Comparison of ENCODE assay signal across 24 mouse cellular contexts in genomic region chr8:93369481-93369880, GRCm38 (mm10). TPM values are rescaled to one million over a fixed set of nuclear protein-coding genes. Genes with fewer than 3 reads are reported as not detected.
DNase-seq lines count a peak whose midpoint lies in the region; ATAC-seq and TF ChIP-seq lines count a peak whose summit lies in the region.
"Had no signal": no experiment of that assay in that cellular context is flagged by ENCODE, and none has a peak within 500 bp of the region (broad histone marks: within the 10 kb centered on the region; RNA-seq: fewer than 3 reads in every experiment).

No protein-coding gene starts in this region.

- in situ Hi-C loops in Patski (cut with MboI; ENCODE audit: low pct_unique_long_range_greater_than_20kb) = no loop called here

- peak; percentile 30 for DNase-seq in kidney, adult 11 months
- DNase-seq in kidney, postnatal 4 days = no peak
- DNase-seq in kidney, postnatal 14 days = peak; percentile 8
- peak; percentile 10 for DNase-seq in Patski (ENCODE audit: low read depth, low spot score)
- peak; percentile 43 for DNase-seq in brain, embryonic 14.5 days (ENCODE audit: low read depth)
- no peak for DNase-seq in hindbrain, embryonic 14.5 days (ENCODE audit: low spot score)
- no peak for DNase-seq in spleen, adult 18-20 months
- DNase-seq: adrenal gland, postnatal 14 days; cerebellum, adult 18-20 months; cerebellum, adult 9-11 months; cerebellum, postnatal 36 days; forebrain, postnatal 0 days; gastrocnemius, postnatal 14 days; heart, adult 2 months; heart, postnatal 14 days had no signal

- H3K9ac ChIP-seq in kidney, embryonic 14.5 days (ENCODE audit: low read depth, low read length) = no peak overlapping the region
- H3K9ac ChIP-seq in hindbrain, embryonic 14.5 days = no peak overlapping the region
- H3K9ac ChIP-seq: embryonic facial prominence, embryonic 15.5 days; forebrain, postnatal 0 days; heart, embryonic 15.5 days; hindbrain, embryonic 13.5 days had no signal

- POLR2A ChIA-PET in Patski (lab: Charles Lee) = no interaction called here

- 20% methylated on average over 2 of the region's 2 CpGs for WGBS in kidney, embryonic 14.5 days
- 38% methylated on average over 2 of the region's 2 CpGs for WGBS in hindbrain, embryonic 14.5 days

- ATAC-seq in kidney, embryonic 14.5 days (ENCODE audit: low FRiP score, low TSS enrichment) = no peak
- no peak for ATAC-seq in Patski
- ATAC-seq in hindbrain, embryonic 14.5 days (ENCODE audit: low FRiP score) = no peak
- ATAC-seq: activated CD4-positive, CD25-positive, alpha-beta regulatory T cell, adult 4 months; forebrain, postnatal 0 days had no signal

- no peaks in the 10 kb centered on the region for H3K36me3 ChIP-seq in kidney, embryonic 14.5 days (ENCODE audit: control insufficient read depth, insufficient read depth, low read length)
- no peaks in the 10 kb centered on the region for H3K36me3 ChIP-seq in hindbrain, embryonic 14.5 days (replicated peaks; ENCODE audit: control insufficient read depth, insufficient read depth)
- H3K36me3 ChIP-seq: embryonic facial prominence, embryonic 15.5 days; forebrain, embryonic 10.5 days; heart, embryonic 15.5 days; hindbrain, embryonic 13.5 days had no signal

- TF ChIP-seq CTCF in Patski (IDR thresholded peaks at IDR 0.05) = no peak
- TF ChIP-seq CTCF in brain, embryonic 14.5 days (IDR thresholded peaks at IDR 0.05; ENCODE audit: borderline replicate concordance, extremely low read depth, insufficient read depth, insufficient read length) = no peak

- no peaks in the 10 kb centered on the region for H3K4me1 ChIP-seq in kidney, embryonic 14.5 days (ENCODE audit: control insufficient read depth, insufficient read depth, low read length)
- no peaks in the 10 kb centered on the region for H3K4me1 ChIP-seq in hindbrain, embryonic 14.5 days (replicated peaks; ENCODE audit: control insufficient read depth, insufficient read depth, low read length)
- H3K4me1 ChIP-seq: embryonic facial prominence, embryonic 15.5 days; heart, embryonic 15.5 days had no signal

- no peak overlapping the region for H3K27ac ChIP-seq in kidney, embryonic 14.5 days (ENCODE audit: low read depth, low read length)
- no peak overlapping the region for H3K27ac ChIP-seq in hindbrain, embryonic 14.5 days
- H3K27ac ChIP-seq: embryonic facial prominence, embryonic 15.5 days; forebrain, embryonic 10.5 days; heart, adult 2 months; heart, embryonic 15.5 days; hindbrain, embryonic 13.5 days had no signal

- no peak for TF ChIP-seq POLR2A in brain, embryonic 14.5 days (IDR thresholded peaks at IDR 0.05; ENCODE audit: borderline replicate concordance, extremely low read depth, insufficient read depth, insufficient read length, poor library complexity, severe bottlenecking)

- no peak overlapping the region for H3K4me2 ChIP-seq in kidney, embryonic 14.5 days (replicated peaks; ENCODE audit: low read depth, low read length)
- no peak overlapping the region for H3K4me2 ChIP-seq in hindbrain, embryonic 14.5 days (replicated peaks)
- H3K4me2 ChIP-seq: embryonic facial prominence, embryonic 15.5 days; heart, embryonic 11.5 days; heart, embryonic 15.5 days; hindbrain, embryonic 13.5 days had no signal

- no peaks in the 10 kb centered on the region for H3K27me3 ChIP-seq in kidney, embryonic 14.5 days (ENCODE audit: control insufficient read depth, insufficient read depth, low read length)
- H3K27me3 ChIP-seq in Patski = no peaks in the 10 kb centered on the region
- no peaks in the 10 kb centered on the region for H3K27me3 ChIP-seq in hindbrain, embryonic 14.5 days (ENCODE audit: control insufficient read depth, insufficient read depth, low read length)
- H3K27me3 ChIP-seq: embryonic facial prominence, embryonic 15.5 days; heart, embryonic 15.5 days; hindbrain, embryonic 13.5 days had no signal

- H3K4me3 ChIP-seq in kidney, embryonic 14.5 days (ENCODE audit: low read length) = no peak overlapping the region
- H3K4me3 ChIP-seq in hindbrain, embryonic 14.5 days (replicated peaks; ENCODE audit: low read length) = no peak overlapping the region
- H3K4me3 ChIP-seq: embryonic facial prominence, embryonic 15.5 days; erythroblast, embryonic 14.5 days; forebrain, embryonic 10.5 days; heart, adult 2 months; heart, embryonic 15.5 days; hindbrain, embryonic 13.5 days had no signal

- CTCF ChIA-PET in Patski (lab: Charles Lee) = no interaction called here

- no peaks in the 10 kb centered on the region for H3K9me3 ChIP-seq in kidney, embryonic 14.5 days (ENCODE audit: control insufficient read depth, low read length)
- H3K9me3 ChIP-seq in hindbrain, embryonic 14.5 days (ENCODE audit: control insufficient read depth, low read length) = no peaks in the 10 kb centered on the region
- H3K9me3 ChIP-seq: embryonic facial prominence, embryonic 15.5 days; forebrain, embryonic 10.5 days; heart, embryonic 15.5 days; hindbrain, embryonic 13.5 days had no signal

RNA-seq across cellular contexts. Expression of gene Ces1h, which starts 10.0 kb away (rescaled TPM):
- not detected in 2 replicates for polyA plus RNA-seq in kidney, embryonic 14.5 days (2014; fragmentation: Nextera tagmentation; extraction: Ambion mirVana)
- not detected for polyA plus RNA-seq in Patski (2021)
- not detected in 2 replicates for polyA plus RNA-seq in brain, embryonic 14.5 days (2012; rRNA removed)
- not detected in 2 replicates for polyA plus RNA-seq in hindbrain, embryonic 14.5 days (2014; fragmentation: Nextera tagmentation; extraction: Ambion mirVana)
- polyA plus RNA-seq: activated CD4-positive, CD25-positive, alpha-beta regulatory T cell, adult 4 months; erythroblast, embryonic 14.5 days; forebrain, embryonic 10.5 days; forebrain, postnatal 0 days; gonadal fat pad, adult 2 months; heart, adult 2 months; heart, embryonic 11.5 days; heart, embryonic 15.5 days; hindbrain, embryonic 13.5 days had no signal

RNA-seq across cellular contexts. Expression of gene Ces1g, which starts 32.4 kb away (rescaled TPM):
- polyA plus RNA-seq in kidney, embryonic 14.5 days (2014; fragmentation: Nextera tagmentation; extraction: Ambion mirVana) = not detected in 2 replicates
- polyA plus RNA-seq in Patski (2021) = 0.03 TPM
- polyA plus RNA-seq in brain, embryonic 14.5 days (2012; rRNA removed) = not detected in 2 replicates
- not detected in 2 replicates for polyA plus RNA-seq in hindbrain, embryonic 14.5 days (2014; fragmentation: Nextera tagmentation; extraction: Ambion mirVana)
- polyA plus RNA-seq: activated CD4-positive, CD25-positive, alpha-beta regulatory T cell, adult 4 months; embryonic facial prominence, embryonic 15.5 days; erythroblast, embryonic 14.5 days; forebrain, embryonic 10.5 days; forebrain, postnatal 0 days; gonadal fat pad, adult 2 months; heart, adult 2 months; heart, embryonic 11.5 days; heart, embryonic 15.5 days; hindbrain, embryonic 13.5 days had no signal

Comparison
In these comparisons a context has a peak if more than half of its experiments do, and no peak if none do; other contexts are left out.
1. DNase-seq: peak in kidney, adult 11 months (single experiment), kidney, postnatal 14 days (single experiment), Patski (single experiment) and brain, embryonic 14.5 days (single experiment); none in kidney, postnatal 4 days (0 of 2), hindbrain, embryonic 14.5 days (single experiment) and spleen, adult 18-20 months (0 of 2).